In genomic region chr7:90696181-90696950, GRCm38 (mm10) we compare ENCODE assay signal across 20 mouse cellular contexts.
DNase-seq lines count a peak whose midpoint lies in the region; ATAC-seq and TF ChIP-seq lines count a peak whose summit lies in the region.
"Had no signal": no experiment of that assay in that cellular context is flagged by ENCODE, and none has a peak within 500 bp of the region (broad histone marks: within the 10 kb centered on the region; RNA-seq: fewer than 3 reads in every experiment).

No protein-coding gene starts in this region.

- no peak for TF ChIP-seq CTCF in hindbrain, postnatal 0 days (IDR thresholded peaks at IDR 0.05; ENCODE audit: low read depth)
- TF ChIP-seq CTCF in kidney, postnatal 0 days (IDR thresholded peaks at IDR 0.05; ENCODE audit: low read depth), result no peak
- no peak for TF ChIP-seq CTCF in kidney, adult 2 months (conservative IDR thresholded peaks at IDR 0.05; ENCODE audit: insufficient read depth, insufficient read length, low read depth, low read length)

- no peak overlapping the region for H3K4me3 ChIP-seq in hindbrain, postnatal 0 days (ENCODE audit: low read length)
- no peak overlapping the region for H3K4me3 ChIP-seq in hindbrain, embryonic 10.5 days
- H3K4me3 ChIP-seq in kidney, postnatal 0 days (replicated peaks; ENCODE audit: low read depth, low read length), result no peak overlapping the region
- no peak overlapping the region for H3K4me3 ChIP-seq in kidney, adult 2 months (ENCODE audit: insufficient read depth, low read depth, low read length)
- H3K4me3 ChIP-seq: embryonic facial prominence, embryonic 12.5 days; heart, embryonic 10.5 days; hindbrain, embryonic 13.5 days had no signal

- H3K27me3 ChIP-seq in hindbrain, postnatal 0 days (ENCODE audit: insufficient read depth, low read length), result no peaks in the 10 kb centered on the region
- no peaks in the 10 kb centered on the region for H3K27me3 ChIP-seq in hindbrain, embryonic 10.5 days (ENCODE audit: insufficient read depth, poor library complexity, severe bottlenecking)
- H3K27me3 ChIP-seq in kidney, postnatal 0 days (ENCODE audit: insufficient read depth, low read length), result no peaks in the 10 kb centered on the region
- no peaks in the 10 kb centered on the region for H3K27me3 ChIP-seq in kidney, adult 2 months (replicated peaks; ENCODE audit: control insufficient read depth, insufficient read depth, low read length)
- H3K27me3 ChIP-seq: embryonic facial prominence, embryonic 12.5 days; hindbrain, embryonic 13.5 days had no signal

- 0 out of 2 replicates have a peak, but pooled peaks have one; percentile 18 for ATAC-seq in hindbrain, postnatal 0 days
- ATAC-seq in kidney, postnatal 0 days (replicated peaks; ENCODE audit: low FRiP score, low read depth), result 0 out of 2 replicates have a peak, but pooled peaks have one; percentile 36
- ATAC-seq: CD4-positive, CD25-positive, alpha-beta regulatory T cell, adult 4 months had no signal

- H3K36me3 ChIP-seq in hindbrain, postnatal 0 days (ENCODE audit: insufficient read depth, low read length), result no peaks in the 10 kb centered on the region
- no peaks in the 10 kb centered on the region for H3K36me3 ChIP-seq in hindbrain, embryonic 10.5 days
- H3K36me3 ChIP-seq in kidney, postnatal 0 days (ENCODE audit: insufficient read depth, low read length), result no peaks in the 10 kb centered on the region
- no peaks in the 10 kb centered on the region for H3K36me3 ChIP-seq in kidney, adult 2 months (ENCODE audit: control insufficient read depth, insufficient read depth, low read length)
- H3K36me3 ChIP-seq: embryonic facial prominence, embryonic 12.5 days; G1E; heart, embryonic 10.5 days; hindbrain, embryonic 13.5 days had no signal

- no peaks in the 10 kb centered on the region for H3K4me1 ChIP-seq in hindbrain, postnatal 0 days (ENCODE audit: insufficient read depth, low read length)
- H3K4me1 ChIP-seq in hindbrain, embryonic 10.5 days (replicated peaks), result no peaks in the 10 kb centered on the region
- H3K4me1 ChIP-seq in kidney, postnatal 0 days (replicated peaks; ENCODE audit: insufficient read depth, low read length), result no peaks in the 10 kb centered on the region
- no peaks in the 10 kb centered on the region for H3K4me1 ChIP-seq in kidney, adult 2 months (ENCODE audit: control insufficient read depth, insufficient read depth, low read length)
- H3K4me1 ChIP-seq: embryonic facial prominence, embryonic 12.5 days; heart, embryonic 10.5 days; hindbrain, embryonic 13.5 days had no signal

- TF ChIP-seq POLR2A in kidney, adult 2 months (IDR thresholded peaks at IDR 0.05; ENCODE audit: low read depth, low read length), result no peak

- DNase-seq in cerebellum, postnatal 10 days, result peak; percentile 64 to 66
- no peak for DNase-seq in cerebellum, postnatal 25 days
- peak; percentile 1 for DNase-seq in hindbrain, postnatal 0 days (ENCODE audit: low spot score)
- DNase-seq in hindbrain, embryonic 10.5 days (ENCODE audit: low spot score), result no peak
- peak; percentile 62 for DNase-seq in kidney, postnatal 0 days (ENCODE audit: low spot score)
- DNase-seq in kidney, adult 2 months, result no peak
- DNase-seq in retina, postnatal 1 day, result peak; percentile 7
- DNase-seq in retina, embryonic 14.5 days (ENCODE audit: low spot score), result no peak
- DNase-seq: adrenal gland, postnatal 10 days; B cell, adult 2 months; cerebellum, adult 18-20 months; cerebellum, adult 9-11 months; heart, adult 18-20 months; heart, postnatal 10 days; heart, postnatal 4 days had no signal

- H3K9me3 ChIP-seq in hindbrain, postnatal 0 days (ENCODE audit: low read length), result no peaks in the 10 kb centered on the region
- no peaks in the 10 kb centered on the region for H3K9me3 ChIP-seq in hindbrain, embryonic 10.5 days
- no peaks in the 10 kb centered on the region for H3K9me3 ChIP-seq in kidney, postnatal 0 days (replicated peaks; ENCODE audit: low read length)
- H3K9me3 ChIP-seq: embryonic facial prominence, embryonic 12.5 days; G1E; heart, embryonic 10.5 days; hindbrain, embryonic 13.5 days had no signal

- no peak overlapping the region for H3K9ac ChIP-seq in hindbrain, postnatal 0 days (replicated peaks; ENCODE audit: low read length)
- no peak overlapping the region for H3K9ac ChIP-seq in kidney, postnatal 0 days (ENCODE audit: low read depth, low read length)
- H3K9ac ChIP-seq: embryonic facial prominence, embryonic 12.5 days; hindbrain, embryonic 13.5 days had no signal

- no peak overlapping the region for H3K4me2 ChIP-seq in hindbrain, postnatal 0 days (ENCODE audit: low read depth, low read length)
- H3K4me2 ChIP-seq in kidney, postnatal 0 days (ENCODE audit: low read length), result no peak overlapping the region
- H3K4me2 ChIP-seq: embryonic facial prominence, embryonic 12.5 days; hindbrain, embryonic 13.5 days had no signal

- 47% methylated on average over 7 of the region's 7 CpGs for WGBS in hindbrain, postnatal 0 days
- WGBS in hindbrain, embryonic 10.5 days, result 59% methylated on average over 7 of the region's 7 CpGs
- WGBS in kidney, postnatal 0 days, result 38% methylated on average over 7 of the region's 7 CpGs
- WGBS in kidney, adult 2 months, result 47% methylated on average over 7 of the region's 7 CpGs

- H3K27ac ChIP-seq in hindbrain, postnatal 0 days, result no peak overlapping the region
- H3K27ac ChIP-seq in hindbrain, embryonic 10.5 days, result no peak overlapping the region
- H3K27ac ChIP-seq in kidney, postnatal 0 days, result no peak overlapping the region
- no peak overlapping the region for H3K27ac ChIP-seq in kidney, adult 2 months (ENCODE audit: insufficient read depth, low read depth, low read length)
- H3K27ac ChIP-seq: embryonic facial prominence, embryonic 12.5 days; heart, embryonic 10.5 days; hindbrain, embryonic 13.5 days had no signal

Comparison
In these comparisons a context has a peak if more than half of its experiments do, and no peak if none do; other contexts are left out.
1. DNase-seq: peak in cerebellum, postnatal 10 days (2 of 2), hindbrain, postnatal 0 days (single experiment), kidney, postnatal 0 days (single experiment) and retina, postnatal 1 day (single experiment); none in cerebellum, postnatal 25 days (0 of 2), hindbrain, embryonic 10.5 days (single experiment), kidney, adult 2 months (single experiment) and retina, embryonic 14.5 days (single experiment).